Mouse (Mus musculus): ENCODE results near the gene Creb3l1. TPM values are rescaled to one million over a fixed set of nuclear protein-coding genes. Genes with fewer than 3 reads are reported as not detected.

Gene Creb3l1
- polyA plus RNA-seq, 1 experiment from 2014 or later = 1.6 TPM

DNA sequence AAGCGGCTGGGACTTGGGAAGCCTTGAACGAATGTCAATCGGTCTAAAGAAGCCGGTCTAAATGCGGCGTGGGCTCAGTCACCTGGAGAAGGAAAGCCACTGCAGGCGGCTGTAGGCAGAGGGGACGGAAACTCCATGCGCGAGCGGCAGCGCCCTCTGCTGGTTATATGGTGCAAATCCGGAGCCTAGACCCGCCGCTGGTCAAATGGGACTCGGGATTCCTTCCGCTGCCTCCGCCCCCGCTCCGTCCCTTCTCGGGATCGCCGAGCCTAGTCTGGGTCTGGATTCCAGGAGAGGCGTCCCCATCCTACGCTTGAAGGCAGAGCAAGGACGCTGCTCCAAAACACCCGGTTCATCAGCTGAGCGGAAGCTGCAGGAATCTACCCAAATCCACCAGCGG, 34.2 kb upstream of the Creb3l1 start:
- under 1% methylated on average over 29 of the region's 29 CpGs for WGBS
- Histone ChIP-seq H3K4me3 (peak overlapping the region; percentile 70), H3K36me3 (replicated peaks) (no peaks in the 10 kb centered on the region), H3K27me3 (replicated peaks) (peaks cover 32% of the 10 kb centered on the region), H3K9ac (peak overlapping the region; percentile 85), H3K4me2 (peak overlapping the region; percentile 88), H3K27ac (peak overlapping the region; percentile 90), H3K9me3 (no peaks in the 10 kb centered on the region), H3K4me1 (peaks cover 24% of the 10 kb centered on the region)
- ATAC-seq (replicated peaks) = peak; percentile 61

DNA sequence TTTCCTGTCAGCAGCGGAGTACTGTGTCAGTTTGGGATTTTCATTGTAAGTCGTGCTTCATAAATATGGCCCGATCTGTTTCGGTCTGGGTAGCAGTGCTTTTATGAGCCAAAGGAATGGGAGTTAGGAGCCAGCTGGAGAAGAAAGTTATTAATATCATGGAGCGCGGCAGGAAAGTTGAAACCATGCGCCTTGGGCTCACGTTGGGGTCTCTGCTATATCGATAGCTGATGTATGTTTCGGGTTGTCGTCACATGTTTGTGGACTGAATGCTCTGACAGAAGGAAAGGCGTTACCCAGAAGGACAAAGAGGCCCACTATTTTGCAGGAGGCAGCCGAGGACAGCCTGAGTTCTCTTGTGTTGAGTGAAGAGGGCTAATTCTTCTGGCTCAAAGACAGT, 32.5 kb upstream of the Creb3l1 start:
- Histone ChIP-seq H3K4me2 (no peak overlapping the region), H3K36me3 (replicated peaks) (no peaks in the 10 kb centered on the region), H3K27me3 (replicated peaks) (peaks cover 32% of the 10 kb centered on the region), H3K9ac (no peak overlapping the region), H3K9me3 (no peaks in the 10 kb centered on the region), H3K4me3 (no peak overlapping the region), H3K27ac (no peak overlapping the region), H3K4me1 (peaks cover 24% of the 10 kb centered on the region)
- 85% methylated on average over 13 of the region's 13 CpGs for WGBS
- ATAC-seq (replicated peaks) = no peak

DNA sequence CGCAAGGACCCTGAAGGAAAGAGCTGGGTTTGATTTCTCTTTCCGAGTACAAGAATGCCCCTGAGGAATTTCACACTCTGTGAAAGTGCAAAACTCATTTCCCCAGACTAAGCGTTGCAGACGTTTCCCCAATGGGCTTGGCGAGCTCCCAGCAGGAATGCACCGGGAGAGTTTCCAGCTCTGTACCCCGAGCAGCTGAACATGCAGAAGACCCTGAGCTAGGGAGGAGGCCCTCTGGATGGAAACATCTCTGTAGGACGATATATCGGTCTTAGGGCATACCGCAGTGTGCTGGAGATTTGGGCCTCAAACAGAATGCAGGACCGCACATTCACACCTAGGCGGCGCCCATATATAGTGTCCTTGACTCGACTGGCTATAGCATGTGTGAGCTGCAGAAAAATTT, 31.5 kb upstream of the Creb3l1 start:
- Histone ChIP-seq H3K4me3 (peak overlapping the region; percentile 42), H3K27me3 (replicated peaks) (peaks cover 32% of the 10 kb centered on the region), H3K36me3 (replicated peaks) (no peaks in the 10 kb centered on the region), H3K4me2 (peak overlapping the region; percentile 83), H3K27ac (peak overlapping the region; percentile 57; the same call in 1 of the 2 replicates), H3K9me3 (no peaks in the 10 kb centered on the region), H3K9ac (0 out of 2 replicates have a peak overlapping the region, but pooled peaks have one; percentile 29), H3K4me1 (peaks cover 24% of the 10 kb centered on the region)
- peak; percentile 45; the same call in 1 of the 2 replicates for ATAC-seq (replicated peaks)
- under 1% methylated on average over 14 of the region's 14 CpGs for WGBS

- WGBS = 1% methylated on average over 38 of the region's 38 CpGs
- H3K27ac ChIP-seq = peak overlapping the region; percentile 57; the same call in 1 of the 2 replicates
- peak overlapping the region; percentile 83 for H3K4me2 ChIP-seq
- H3K27me3 ChIP-seq (replicated peaks) = peaks cover 32% of the 10 kb centered on the region
- H3K9ac ChIP-seq = 0 out of 2 replicates have a peak overlapping the region, but pooled peaks have one; percentile 29
- H3K4me1 ChIP-seq = peaks cover 22% of the 10 kb centered on the region
- peak; percentile 58 for ATAC-seq (replicated peaks)
- H3K36me3 ChIP-seq (replicated peaks) = no peaks in the 10 kb centered on the region
- peak overlapping the region; percentile 42 for H3K4me3 ChIP-seq
- H3K9me3 ChIP-seq = no peaks in the 10 kb centered on the region
Observed at GRCm38 (mm10) chr2:92055101-92055813, 31.0 kb upstream of the Creb3l1 start.

GRCm38 (mm10) chr2:92052754-92053153, 28.5 kb upstream of the Creb3l1 start:
- no peak for ATAC-seq (replicated peaks)
- H3K4me3 ChIP-seq = no peak overlapping the region
- WGBS = 56% methylated on average over 2 of the region's 2 CpGs
- H3K27me3 ChIP-seq (replicated peaks) = peaks cover 31% of the 10 kb centered on the region
- H3K4me2 ChIP-seq = no peak overlapping the region
- H3K36me3 ChIP-seq (replicated peaks) = no peaks in the 10 kb centered on the region
- no peak overlapping the region for H3K9ac ChIP-seq
- no peak overlapping the region for H3K27ac ChIP-seq
- H3K9me3 ChIP-seq = no peaks in the 10 kb centered on the region
- peaks cover 13% of the 10 kb centered on the region for H3K4me1 ChIP-seq

- ATAC-seq (replicated peaks) = no peak
Observed at GRCm38 (mm10) chr2:92052188-92052587, 27.9 kb upstream of the Creb3l1 start.

DNA sequence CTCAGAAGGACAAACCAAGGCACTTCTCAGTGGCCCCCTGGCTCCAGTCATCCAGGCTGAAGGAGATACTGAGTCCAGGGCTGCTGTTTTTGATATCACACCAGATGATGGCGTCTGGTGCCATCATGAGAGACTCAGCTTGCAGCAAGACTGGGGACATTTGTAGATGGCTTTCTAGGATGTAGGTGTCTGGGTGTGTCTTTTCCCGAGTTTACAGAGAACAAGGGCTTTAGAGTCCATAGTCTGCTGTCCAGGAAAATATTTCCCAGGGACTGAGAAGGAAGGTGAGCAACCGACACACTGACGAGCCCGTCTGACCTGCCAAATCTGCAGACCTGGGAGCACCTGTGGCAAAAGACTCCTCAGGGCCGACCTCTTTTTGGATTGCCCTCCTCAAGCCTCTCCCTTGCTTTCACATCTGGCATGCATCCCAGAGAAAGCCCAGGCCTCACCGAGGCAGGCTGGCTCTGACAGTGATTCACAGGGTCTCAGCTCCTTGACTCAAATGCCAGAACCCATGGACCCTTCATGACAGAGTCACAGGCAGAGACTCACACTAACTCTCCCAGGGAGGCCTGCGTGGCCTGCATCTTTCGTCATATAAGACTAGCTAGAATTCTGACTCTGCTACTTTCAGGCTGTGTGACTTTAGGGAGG, 23.9 kb upstream of the Creb3l1 start:
- Histone ChIP-seq H3K9ac (no peak overlapping the region), H3K9me3 (no peaks in the 10 kb centered on the region), H3K27me3 (replicated peaks) (no peaks in the 10 kb centered on the region), H3K36me3 (replicated peaks) (no peaks in the 10 kb centered on the region), H3K4me1 (no peaks in the 10 kb centered on the region), H3K4me2 (no peak overlapping the region), H3K4me3 (no peak overlapping the region), H3K27ac (no peak overlapping the region)
- no peak for ATAC-seq (replicated peaks)
- 77% methylated on average over 9 of the region's 9 CpGs for WGBS

More at GRCm38 (mm10) chr2:92052188-92052587, 27.9 kb upstream of the Creb3l1 start:
- WGBS = 85% methylated on average over 8 of the region's 8 CpGs
- Histone ChIP-seq H3K9me3 (no peaks in the 10 kb centered on the region), H3K36me3 (replicated peaks) (no peaks in the 10 kb centered on the region), H3K4me2 (no peak overlapping the region), H3K27me3 (replicated peaks) (peaks cover 26% of the 10 kb centered on the region), H3K4me1 (peaks cover 13% of the 10 kb centered on the region), H3K9ac (no peak overlapping the region), H3K4me3 (no peak overlapping the region), H3K27ac (no peak overlapping the region)

- Histone ChIP-seq H3K36me3 (replicated peaks) (no peaks in the 10 kb centered on the region), H3K27me3 (replicated peaks) (no peaks in the 10 kb centered on the region), H3K4me2 (no peak overlapping the region), H3K9ac (no peak overlapping the region), H3K27ac (no peak overlapping the region), H3K4me3 (no peak overlapping the region), H3K9me3 (no peaks in the 10 kb centered on the region), H3K4me1 (no peaks in the 10 kb centered on the region)
- WGBS = 36% methylated on average over 4 of the region's 4 CpGs
- no peak for ATAC-seq (replicated peaks)
Observed at GRCm38 (mm10) chr2:92047601-92048000, 23.3 kb upstream of the Creb3l1 start.

- H3K4me3 ChIP-seq = no peak overlapping the region
- no peaks in the 10 kb centered on the region for H3K9me3 ChIP-seq
- ATAC-seq (replicated peaks) = no peak
- H3K27ac ChIP-seq = no peak overlapping the region; the same call in 1 of the 2 replicates
- WGBS = 73% methylated on average over 12 of the region's 12 CpGs
- H3K9ac ChIP-seq = no peak overlapping the region
- H3K27me3 ChIP-seq (replicated peaks) = no peaks in the 10 kb centered on the region
- H3K36me3 ChIP-seq (replicated peaks) = no peaks in the 10 kb centered on the region
- no peaks in the 10 kb centered on the region for H3K4me1 ChIP-seq
- no peak overlapping the region for H3K4me2 ChIP-seq
Observed at GRCm38 (mm10) chr2:92043285-92043684, 19.0 kb upstream of the Creb3l1 start.

DNA sequence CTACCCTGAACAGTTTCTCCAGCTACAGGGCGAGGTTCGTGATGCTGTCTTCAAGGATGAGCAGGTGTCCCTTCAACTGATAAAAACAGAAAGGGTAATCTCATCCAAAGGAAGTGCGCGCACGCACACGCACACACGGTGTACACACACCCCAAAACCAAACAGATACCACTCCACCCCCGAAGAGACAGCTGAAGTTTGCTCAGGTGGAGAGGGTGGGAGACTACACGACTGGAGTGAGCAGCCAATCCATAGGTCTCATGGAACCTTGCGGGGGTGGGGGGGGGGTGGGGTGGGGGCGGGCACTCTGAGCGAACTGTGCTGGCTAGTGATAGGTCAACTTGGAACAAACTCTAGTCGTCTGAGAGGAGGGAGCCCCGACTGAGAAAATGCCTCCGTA, 17.2 kb upstream of the Creb3l1 start:
- Histone ChIP-seq H3K36me3 (replicated peaks) (no peaks in the 10 kb centered on the region), H3K27ac (no peak overlapping the region), H3K27me3 (replicated peaks) (no peaks in the 10 kb centered on the region), H3K9ac (no peak overlapping the region), H3K9me3 (no peaks in the 10 kb centered on the region), H3K4me2 (no peak overlapping the region), H3K4me1 (no peaks in the 10 kb centered on the region), H3K4me3 (no peak overlapping the region)
- WGBS = 81% methylated on average over 15 of the region's 15 CpGs
- no peak for ATAC-seq (replicated peaks)

- Histone ChIP-seq H3K4me2 (no peak overlapping the region), H3K36me3 (replicated peaks) (no peaks in the 10 kb centered on the region), H3K4me3 (no peak overlapping the region), H3K4me1 (no peaks in the 10 kb centered on the region), H3K27me3 (replicated peaks) (no peaks in the 10 kb centered on the region), H3K9me3 (no peaks in the 10 kb centered on the region), H3K27ac (no peak overlapping the region), H3K9ac (no peak overlapping the region)
- ATAC-seq (replicated peaks) = no peak
- 84% methylated on average over 9 of the region's 9 CpGs for WGBS
Observed at GRCm38 (mm10) chr2:92034273-92034672, 10.0 kb upstream of the Creb3l1 start.

DNA sequence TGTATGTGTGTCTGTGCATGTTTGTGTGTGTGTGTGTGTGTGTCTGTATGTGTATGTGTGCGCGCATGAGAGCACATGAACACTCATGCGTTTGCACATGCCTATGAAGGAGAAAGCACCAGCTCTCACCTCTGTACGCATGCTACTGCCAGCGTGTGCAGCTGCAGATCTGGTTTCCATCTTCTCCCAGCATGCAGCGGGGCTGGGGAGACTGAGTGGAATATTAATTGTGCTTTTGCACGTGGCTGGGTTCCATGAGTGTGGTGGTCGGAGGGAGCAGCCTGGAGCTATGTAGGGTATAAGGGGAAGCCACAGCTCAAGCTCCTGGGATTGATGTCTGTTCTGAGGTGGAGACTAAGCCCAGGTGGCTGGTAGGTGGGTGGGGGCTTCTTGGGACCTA, 6.3 kb upstream of the Creb3l1 start:
- no peaks in the 10 kb centered on the region for H3K27me3 ChIP-seq (replicated peaks)
- H3K9me3 ChIP-seq = no peaks in the 10 kb centered on the region
- ATAC-seq (replicated peaks) = peak; percentile 75
- no peak overlapping the region for H3K9ac ChIP-seq
- no peaks in the 10 kb centered on the region for H3K4me1 ChIP-seq
- H3K4me3 ChIP-seq = no peak overlapping the region
- no peak overlapping the region for H3K27ac ChIP-seq
- 51% methylated on average over 8 of the region's 8 CpGs for WGBS
- H3K4me2 ChIP-seq = no peak overlapping the region
- H3K36me3 ChIP-seq (replicated peaks) = no peaks in the 10 kb centered on the region
